Mouse (Mus musculus): ENCODE measurements around the gene Nacad. TPM values are rescaled to one million over a fixed set of nuclear protein-coding genes. Genes with fewer than 3 reads are reported as not detected.

The Nacad gene
- polyA plus RNA-seq, 1 experiment: 2.8 TPM

DNA sequence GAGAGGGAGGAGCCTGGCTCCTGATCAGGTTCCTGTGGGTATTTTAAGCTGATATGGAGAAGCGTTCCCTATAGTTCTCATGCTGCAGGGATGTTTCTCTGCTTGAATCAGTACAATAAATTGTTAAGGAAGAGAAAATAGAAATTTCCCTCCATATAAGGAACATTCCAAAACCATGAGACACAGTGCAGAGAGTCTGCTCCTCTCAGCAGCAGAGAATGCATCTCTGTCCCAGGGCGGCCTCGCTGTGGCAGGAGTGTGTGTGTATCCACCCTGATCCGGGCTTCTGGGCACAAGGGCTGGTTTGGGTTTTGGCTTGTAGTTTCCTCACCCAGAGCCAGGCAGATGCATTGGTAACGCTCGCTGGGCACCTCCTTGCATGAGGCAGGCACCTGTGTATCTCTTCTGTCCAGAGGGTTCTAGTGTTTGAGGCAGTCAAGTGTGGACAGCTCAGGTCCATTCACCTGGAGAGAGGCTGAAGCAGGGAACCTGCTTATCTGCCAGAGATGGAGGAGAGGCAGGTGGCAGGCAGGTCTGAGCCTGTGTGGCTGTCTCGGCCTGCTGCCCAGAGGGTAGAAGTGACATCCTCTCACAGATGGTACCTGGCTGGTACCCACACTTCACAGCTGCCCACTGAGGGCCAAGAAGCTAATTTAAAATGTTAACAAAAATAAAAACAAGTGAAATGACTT is 18.5 kb downstream of the Nacad start:
- Histone ChIP-seq H3K4me3 (replicated peaks; ENCODE audit: extremely low read depth, low read depth, low read length) (no peak overlapping the region), H3K4me1 (ENCODE audit: control insufficient read depth, insufficient read depth, low read length) (no peaks in the 10 kb centered on the region; the same call in 1 of the 2 replicates)
- no peak for DNase-seq
- TF ChIP-seq POLR2A (IDR thresholded peaks at IDR 0.05; ENCODE audit: borderline replicate concordance, extremely low read depth, low read depth, low read length) (no peak), CTCF (IDR thresholded peaks at IDR 0.05; ENCODE audit: insufficient read depth, low read length) (no peak)
- 86% methylated on average over 7 of the region's 7 CpGs for WGBS

DNA sequence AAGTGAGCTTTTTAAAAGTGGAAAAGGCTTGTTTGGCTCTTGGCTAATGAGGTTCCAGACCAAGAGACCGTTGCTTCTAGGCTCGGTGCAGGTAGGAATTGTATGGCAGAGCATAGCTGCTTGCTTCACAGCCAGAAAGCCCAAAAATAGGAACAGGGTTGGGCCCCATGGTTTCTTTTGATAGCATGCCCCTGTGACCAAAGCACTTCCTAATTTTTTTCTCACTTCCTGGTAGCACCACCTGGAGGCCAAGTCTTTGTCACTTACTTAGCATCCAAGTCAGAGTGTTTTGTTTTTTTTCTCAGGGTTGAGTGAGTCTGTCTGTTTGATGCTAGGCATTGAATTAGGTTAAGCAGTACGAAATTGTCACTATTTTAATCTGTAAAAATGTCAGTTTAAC is 19.2 kb downstream of the Nacad start:
- no peaks in the 10 kb centered on the region; the same call in 1 of the 2 replicates for H3K4me1 ChIP-seq (ENCODE audit: control insufficient read depth, insufficient read depth, low read length)
- no peak for DNase-seq
- H3K4me3 ChIP-seq (replicated peaks; ENCODE audit: extremely low read depth, low read depth, low read length): no peak overlapping the region
- WGBS: 53% methylated on average over 3 of the region's 3 CpGs
- TF ChIP-seq POLR2A (IDR thresholded peaks at IDR 0.05; ENCODE audit: borderline replicate concordance, extremely low read depth, low read depth, low read length): no peak
- no peak for TF ChIP-seq CTCF (IDR thresholded peaks at IDR 0.05; ENCODE audit: insufficient read depth, low read length)

DNA sequence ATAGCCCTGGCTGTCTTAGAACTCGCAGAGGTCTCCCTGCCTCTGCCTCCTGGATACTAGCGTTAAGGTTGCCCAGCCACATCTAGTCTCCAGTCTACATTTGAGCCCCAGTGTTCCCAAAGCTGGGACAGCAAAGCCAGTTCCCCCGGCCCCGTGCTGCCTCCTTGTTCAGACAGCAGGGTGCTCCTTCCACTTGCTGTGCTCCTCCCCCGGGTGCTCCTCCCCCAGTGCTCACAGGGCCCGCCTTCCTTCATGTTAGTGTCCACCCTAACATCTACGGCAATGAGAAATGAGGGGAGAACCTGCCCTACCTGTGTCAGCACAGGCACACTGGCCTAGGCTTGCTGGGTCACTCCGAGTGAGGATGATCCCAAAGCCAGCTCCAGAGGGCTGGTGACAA is 20.1 kb downstream of the Nacad start:
- Histone ChIP-seq H3K4me1 (ENCODE audit: control insufficient read depth, insufficient read depth, low read length) (no peaks in the 10 kb centered on the region; the same call in 1 of the 2 replicates), H3K4me3 (replicated peaks; ENCODE audit: extremely low read depth, low read depth, low read length) (no peak overlapping the region)
- 87% methylated on average over 8 of the region's 8 CpGs for WGBS
- TF ChIP-seq CTCF (IDR thresholded peaks at IDR 0.05; ENCODE audit: insufficient read depth, low read length) (no peak), POLR2A (IDR thresholded peaks at IDR 0.05; ENCODE audit: borderline replicate concordance, extremely low read depth, low read depth, low read length) (no peak)
- no peak for DNase-seq

DNA sequence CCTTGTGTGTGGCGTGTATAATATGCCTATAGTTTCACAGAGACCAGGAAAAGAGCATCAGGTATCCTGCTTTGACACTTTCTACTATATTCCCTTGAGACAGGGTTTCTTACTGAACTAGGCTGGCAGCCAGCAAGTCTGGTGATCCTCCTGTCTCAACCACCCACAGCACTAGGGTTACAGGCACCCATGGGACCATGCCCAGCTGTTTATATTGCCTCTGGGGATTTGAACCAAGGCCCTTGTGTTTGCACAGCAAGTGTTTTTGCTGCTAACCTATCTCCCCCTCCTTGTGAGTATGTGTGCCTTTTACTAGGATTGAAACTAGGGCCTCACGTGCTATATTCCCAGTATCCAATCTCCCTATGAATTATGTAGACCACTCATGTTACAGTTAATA is 24.3 kb downstream of the Nacad start:
- WGBS: 82% methylated on average over 2 of the region's 2 CpGs
- TF ChIP-seq POLR2A (IDR thresholded peaks at IDR 0.05; ENCODE audit: borderline replicate concordance, extremely low read depth, low read depth, low read length): no peak
- no peak for TF ChIP-seq CTCF (IDR thresholded peaks at IDR 0.05; ENCODE audit: insufficient read depth, low read length)
- H3K4me3 ChIP-seq (replicated peaks; ENCODE audit: extremely low read depth, low read depth, low read length): no peak overlapping the region
- H3K4me1 ChIP-seq (ENCODE audit: control insufficient read depth, insufficient read depth, low read length): no peaks in the 10 kb centered on the region; the same call in 1 of the 2 replicates
- DNase-seq: no peak

DNA sequence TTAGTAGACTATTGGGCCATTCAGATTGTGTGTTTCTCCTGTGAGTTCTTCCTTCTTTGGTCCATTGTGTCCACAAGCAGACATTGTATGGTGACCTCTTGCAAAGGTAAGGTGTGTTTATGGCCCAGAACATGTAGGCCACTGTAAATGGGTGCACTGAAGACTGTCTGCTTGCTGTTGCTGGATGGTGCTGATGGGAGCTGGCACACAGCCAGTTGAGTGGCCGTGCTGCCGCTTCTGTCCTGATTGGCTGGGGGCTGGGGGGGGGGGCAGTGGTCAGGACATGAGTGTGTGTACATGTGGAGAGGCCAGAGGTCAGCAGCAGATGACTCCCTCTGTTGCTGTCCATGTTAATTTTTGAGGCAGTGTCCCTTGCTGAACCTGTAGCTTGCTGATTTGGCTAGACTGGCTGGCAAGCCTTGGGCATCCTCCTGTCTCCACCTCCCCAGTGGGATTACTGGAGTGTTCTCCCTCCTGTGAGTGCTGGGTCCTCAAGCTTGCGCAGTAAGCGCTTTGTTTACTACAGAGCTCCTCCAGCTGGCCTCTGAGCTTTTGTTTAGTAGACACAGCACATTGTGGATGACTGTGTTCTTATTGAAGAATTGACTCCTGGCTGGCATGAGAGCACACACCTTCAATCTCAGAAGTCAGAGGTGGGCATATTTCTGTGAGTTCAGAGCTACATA is 25.6 kb downstream of the Nacad start:
- Histone ChIP-seq H3K4me1 (ENCODE audit: control insufficient read depth, insufficient read depth, low read length) (no peaks in the 10 kb centered on the region), H3K4me3 (replicated peaks; ENCODE audit: extremely low read depth, low read depth, low read length) (no peak overlapping the region)
- no peak for DNase-seq
- TF ChIP-seq POLR2A (IDR thresholded peaks at IDR 0.05; ENCODE audit: borderline replicate concordance, extremely low read depth, low read depth, low read length) (no peak), CTCF (IDR thresholded peaks at IDR 0.05; ENCODE audit: insufficient read depth, low read length) (no peak)
- WGBS: 68% methylated on average over 4 of the region's 4 CpGs

DNA sequence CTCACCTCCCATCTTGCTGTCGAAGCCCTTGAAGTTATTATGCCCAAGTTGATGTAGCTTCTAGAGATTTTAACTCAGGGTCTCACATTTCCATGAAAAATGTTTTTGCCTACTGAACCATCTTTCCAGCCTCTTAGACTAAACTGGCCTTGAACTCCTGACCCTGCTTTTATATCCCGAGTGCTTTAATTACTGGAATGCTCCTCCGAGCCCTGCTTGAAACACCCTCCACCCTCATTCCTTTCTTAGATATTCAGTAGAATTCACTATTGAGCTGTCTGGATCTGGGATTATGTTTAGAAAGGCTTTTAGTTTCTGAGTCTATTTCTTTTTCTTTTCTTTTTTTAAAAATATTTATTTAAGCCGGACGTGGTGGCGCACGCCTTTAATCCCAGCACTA is 26.5 kb downstream of the Nacad start:
- WGBS: 85% methylated on average over 7 of the region's 7 CpGs

DNA sequence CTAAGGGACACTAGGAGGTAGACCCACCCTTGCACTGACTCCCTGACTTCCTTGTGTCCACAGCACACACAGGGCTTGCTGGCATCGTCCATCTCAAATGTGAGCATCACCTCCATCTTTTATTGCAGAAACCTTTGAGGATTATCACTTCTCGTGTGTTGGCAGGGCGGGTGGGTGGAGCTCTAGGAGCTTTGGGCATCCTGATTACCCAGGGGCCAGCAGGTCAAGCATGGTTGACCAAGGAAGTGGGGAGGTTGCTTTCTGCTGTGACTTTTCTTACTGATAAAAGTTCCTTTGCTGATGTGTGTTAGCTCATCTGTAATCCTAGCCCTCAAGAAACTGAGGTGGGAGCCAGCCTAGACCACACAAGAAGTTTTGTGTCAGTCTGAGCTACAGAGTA is 29.7 kb downstream of the Nacad start:
- H3K4me3 ChIP-seq (replicated peaks; ENCODE audit: extremely low read depth, low read depth, low read length): no peak overlapping the region
- no peaks in the 10 kb centered on the region; the same call in 1 of the 2 replicates for H3K4me1 ChIP-seq (ENCODE audit: control insufficient read depth, insufficient read depth, low read length)
- no peak for DNase-seq
- 92% methylated on average over 3 of the region's 3 CpGs for WGBS
- no peak for TF ChIP-seq CTCF (IDR thresholded peaks at IDR 0.05; ENCODE audit: insufficient read depth, low read length)
- no peak for TF ChIP-seq POLR2A (IDR thresholded peaks at IDR 0.05; ENCODE audit: borderline replicate concordance, extremely low read depth, low read depth, low read length)

More for the DNA sequence above, 26.5 kb downstream of the Nacad start:
- TF ChIP-seq POLR2A (IDR thresholded peaks at IDR 0.05; ENCODE audit: borderline replicate concordance, extremely low read depth, low read depth, low read length) (no peak), CTCF (IDR thresholded peaks at IDR 0.05; ENCODE audit: insufficient read depth, low read length) (no peak)
- DNase-seq: no peak
- Histone ChIP-seq H3K4me1 (ENCODE audit: control insufficient read depth, insufficient read depth, low read length) (no peaks in the 10 kb centered on the region), H3K4me3 (replicated peaks; ENCODE audit: extremely low read depth, low read depth, low read length) (no peak overlapping the region)

DNA sequence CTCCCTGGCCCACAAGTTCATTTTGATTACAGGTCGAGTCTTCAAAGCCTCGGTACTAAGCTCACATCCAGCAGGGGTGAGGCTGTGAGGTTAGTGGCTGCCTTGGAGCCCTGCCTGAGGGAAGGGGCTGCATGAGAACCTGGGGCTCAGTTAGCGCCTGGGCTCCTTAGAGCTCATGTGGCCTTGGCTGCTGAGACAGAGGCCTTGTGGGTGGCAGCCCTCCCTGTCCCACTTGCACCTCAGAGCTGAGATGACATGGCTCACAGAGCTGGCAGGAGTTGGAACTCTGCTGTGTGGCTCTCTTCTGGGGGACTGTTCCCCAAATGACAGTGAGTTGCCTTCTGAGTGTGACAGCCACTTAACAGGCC is 36.5 kb downstream of the Nacad start:
- 50% methylated on average over 3 of the region's 3 CpGs for WGBS
- Histone ChIP-seq H3K4me3 (replicated peaks; ENCODE audit: extremely low read depth, low read depth, low read length) (no peak overlapping the region), H3K4me1 (ENCODE audit: control insufficient read depth, insufficient read depth, low read length) (peaks cover 3% of the 10 kb centered on the region; the same call in 1 of the 2 replicates)
- DNase-seq: no peak
- TF ChIP-seq POLR2A (IDR thresholded peaks at IDR 0.05; ENCODE audit: borderline replicate concordance, extremely low read depth, low read depth, low read length) (no peak), CTCF (IDR thresholded peaks at IDR 0.05; ENCODE audit: insufficient read depth, low read length) (no peak)

DNA sequence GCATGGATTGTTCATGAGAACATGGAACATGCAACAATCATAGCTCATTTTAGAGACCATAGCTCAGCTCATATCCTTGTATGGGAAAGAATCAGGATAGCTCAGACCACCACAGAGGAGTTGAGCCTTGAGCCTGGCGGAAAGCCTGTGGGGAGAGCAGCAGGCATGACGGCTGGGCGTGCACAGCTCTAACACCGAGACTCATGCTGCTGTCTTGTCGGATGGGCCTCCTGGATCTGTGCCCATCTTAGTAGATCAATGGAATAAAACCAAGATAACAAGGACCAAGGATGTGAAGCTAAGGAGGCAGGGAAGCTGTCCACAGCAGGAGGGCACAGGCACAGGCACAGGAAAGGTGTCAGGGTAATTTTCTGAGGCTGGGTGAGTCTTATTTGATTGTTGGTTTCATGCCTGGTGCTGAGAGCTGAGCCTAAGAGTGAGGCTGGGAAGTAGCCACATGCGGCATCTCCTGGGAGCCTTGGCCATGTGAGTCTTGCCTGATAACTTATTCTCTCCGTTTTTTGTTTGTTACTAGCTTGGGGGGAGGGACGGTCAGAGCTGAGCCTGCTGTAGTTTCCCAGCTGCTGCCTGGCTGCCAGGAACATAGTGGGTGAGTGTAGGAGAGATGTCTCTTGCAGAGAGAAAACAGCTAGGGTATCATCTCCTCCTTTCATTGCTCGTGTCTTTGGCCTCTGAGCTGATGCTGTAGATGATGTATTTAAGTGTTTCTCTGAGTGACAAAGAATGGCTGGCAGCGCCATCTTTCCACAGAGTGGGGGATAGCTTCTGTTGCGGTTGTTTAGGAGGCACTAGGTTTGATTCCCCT is 37.1 kb downstream of the Nacad start:
- 62% methylated on average over 11 of the region's 11 CpGs for WGBS
- Histone ChIP-seq H3K4me3 (replicated peaks; ENCODE audit: extremely low read depth, low read depth, low read length) (no peak overlapping the region), H3K4me1 (ENCODE audit: control insufficient read depth, insufficient read depth, low read length) (peaks cover 3% of the 10 kb centered on the region; the same call in 1 of the 2 replicates)
- DNase-seq: no peak
- TF ChIP-seq CTCF (IDR thresholded peaks at IDR 0.05; ENCODE audit: insufficient read depth, low read length) (no peak), POLR2A (IDR thresholded peaks at IDR 0.05; ENCODE audit: borderline replicate concordance, extremely low read depth, low read depth, low read length) (no peak)
